Comparison of ENCODE assay signal across 8 mouse cellular contexts in genomic region chr19:6840475-6841291, GRCm38 (mm10). TPM values are rescaled to one million over a fixed set of nuclear protein-coding genes. Genes with fewer than 3 reads are reported as not detected.
DNase-seq lines count a peak whose midpoint lies in the region; ATAC-seq and TF ChIP-seq lines count a peak whose summit lies in the region.

TSS of gene Rps6ka4 (minus strand) at chr19:6840636.

- peak within 1 kb of the TSS; percentile 50; the same call in 1 of the 2 replicates for H3K27ac ChIP-seq in forebrain, postnatal 0 days (ENCODE audit: low read depth, low read length)
- no peak within 1 kb of the TSS; the same call in 1 of the 2 replicates for H3K27ac ChIP-seq in lung, embryonic 14.5 days (ENCODE audit: low read depth)

- H3K36me3 ChIP-seq in G1E (replicated peaks) = peaks cover 60% of the 10 kb centered on the region
- no peaks in the 10 kb centered on the region for H3K36me3 ChIP-seq in forebrain, postnatal 0 days (ENCODE audit: insufficient read depth)
- peaks cover 18% of the 10 kb centered on the region for H3K36me3 ChIP-seq in lung, embryonic 14.5 days (ENCODE audit: insufficient read depth)

- H3K9ac ChIP-seq in forebrain, postnatal 0 days = peak within 1 kb of the TSS; percentile 68
- H3K9ac ChIP-seq in lung, embryonic 14.5 days = peak within 1 kb of the TSS; percentile 73

- 2% methylated on average over 44 of the region's 44 CpGs for WGBS in forebrain, postnatal 0 days
- WGBS in lung, embryonic 14.5 days = under 1% methylated on average over 44 of the region's 44 CpGs

- H3K9me3 ChIP-seq in G1E (replicated peaks) = no peaks in the 10 kb centered on the region
- no peaks in the 10 kb centered on the region for H3K9me3 ChIP-seq in forebrain, postnatal 0 days (ENCODE audit: low read length)
- H3K9me3 ChIP-seq in lung, embryonic 14.5 days (ENCODE audit: low read depth, low read length) = no peaks in the 10 kb centered on the region

- no peaks in the 10 kb centered on the region for H3K27me3 ChIP-seq in G1E (ENCODE audit: insufficient read depth, low read length)
- no peaks in the 10 kb centered on the region; the same call in 1 of the 2 replicates for H3K27me3 ChIP-seq in forebrain, postnatal 0 days (ENCODE audit: insufficient read depth, low read length)
- H3K27me3 ChIP-seq in lung, embryonic 14.5 days (ENCODE audit: insufficient read depth, low read length) = 0 out of 2 replicates have a peak, but pooled peaks cover 5% of the 10 kb centered on the region

- no peak for TF ChIP-seq CTCF in G1E (IDR thresholded peaks at IDR 0.05; ENCODE audit: low read depth, low read length)
- no peak for TF ChIP-seq CTCF in forebrain, postnatal 0 days (IDR thresholded peaks at IDR 0.05; ENCODE audit: low read depth)
- no peak for TF ChIP-seq CTCF in lung, embryonic 14.5 days (IDR thresholded peaks at IDR 0.05; ENCODE audit: low read depth)

- H3K4me3 ChIP-seq in G1E (ENCODE audit: low read depth, low read length) = peak within 1 kb of the TSS; percentile 89
- H3K4me3 ChIP-seq in forebrain, postnatal 0 days (ENCODE audit: low read depth, low read length) = peak within 1 kb of the TSS; percentile 63
- peak within 1 kb of the TSS; percentile 74 for H3K4me3 ChIP-seq in lung, embryonic 14.5 days (ENCODE audit: low read depth, low read length)

- H3K4me1 ChIP-seq in G1E (ENCODE audit: insufficient read depth, low read depth, low read length) = peaks cover 29% of the 10 kb centered on the region
- H3K4me1 ChIP-seq in forebrain, postnatal 0 days (ENCODE audit: insufficient read depth) = peaks cover 9% of the 10 kb centered on the region
- H3K4me1 ChIP-seq in lung, embryonic 14.5 days (ENCODE audit: insufficient read depth) = peaks cover 2% of the 10 kb centered on the region; the same call in 1 of the 2 replicates

- H3K4me2 ChIP-seq in forebrain, postnatal 0 days (ENCODE audit: low read depth) = peak within 1 kb of the TSS; percentile 99
- H3K4me2 ChIP-seq in lung, embryonic 14.5 days = peak within 1 kb of the TSS; percentile 98

- ATAC-seq in G1E (ENCODE audit: extremely low read depth, insufficient number of reproducible peaks, low FRiP score, poor library complexity, severe bottlenecking) = peak; percentile 28; the same call in 1 of the 2 replicates
- peak; percentile 77 for ATAC-seq in forebrain, postnatal 0 days
- peak; percentile 50 to 61; a peak in 3 of 4 replicates for ATAC-seq in hematopoietic stem cell, adult 5-6 weeks (replicated peaks in 1 of 2; ENCODE audit: insufficient read depth in 1 of 2, low FRiP score in 2 of 2, low TSS enrichment in 1 of 2, low read depth in 1 of 2, poor library complexity in 2 of 2, severe bottlenecking in 2 of 2)
- ATAC-seq in lung, embryonic 14.5 days (ENCODE audit: insufficient read depth) = peak; percentile 91
- peak; percentile 33; the same call in 1 of the 2 replicates for ATAC-seq in neutrophil, adult 5-6 weeks (ENCODE audit: extremely low read depth, insufficient number of reproducible peaks, low FRiP score, poor library complexity, severe bottlenecking)

- peak; percentile 92 for DNase-seq in G1E (ENCODE audit: low spot score)
- DNase-seq in cerebellum, adult 18-20 months = peak; percentile 72 to 84
- DNase-seq in forebrain, postnatal 0 days = peak; percentile 50
- DNase-seq in layer of hippocampus, adult 8-10 months (ENCODE audit: low spot score in 2 of 2) = peak in 1 of 2 experiments; percentile 50
- peak; percentile 82 for DNase-seq in lung, embryonic 14.5 days
- peak; percentile 60 for DNase-seq in thymus, postnatal 25 days

RNA-seq across cellular contexts. Expression of gene Rps6ka4, which starts in this region (rescaled TPM):
- total RNA-seq in G1E (2014; fragmentation: Nextera tagmentation) = 3.6 and 9.6 TPM in 2 replicates
- total RNA-seq in G1E (2017) = 7.2 and 9.8 TPM in 2 replicates
- polyA plus RNA-seq in G1E (2012) = 29.5 and 37.6 TPM in 2 replicates
- 18.0 and 24.2 TPM in 2 replicates for total RNA-seq in forebrain, postnatal 0 days (2014; rRNA removed)
- polyA plus RNA-seq in forebrain, postnatal 0 days (2015; fragmentation: Nextera tagmentation; extraction: Ambion mirVana) = 11.2 and 14.3 TPM in 2 replicates
- total RNA-seq in hematopoietic stem cell, adult 5-6 weeks (2017) = 3.3 and 4.8 TPM in 2 replicates
- total RNA-seq in layer of hippocampus, adult 8-10 months (2022) = 10 to 100 TPM; 33.7 to 42.9 (median 37.6) TPM
- polyA plus RNA-seq in lung, embryonic 14.5 days (2014; fragmentation: Nextera tagmentation; extraction: Ambion mirVana) = 28.6 and 29.8 TPM in 2 replicates
- 15.8 and 18.4 TPM in 2 replicates for total RNA-seq in neutrophil, adult 5-6 weeks (2017)

Comparison
In these comparisons a context has a peak if more than half of its experiments do, and no peak if none do; other contexts are left out.
1. ATAC-seq: peak in every context shown above with its lines; median percentile 91 in lung, embryonic 14.5 days; 77 in forebrain, postnatal 0 days; 56 in hematopoietic stem cell, adult 5-6 weeks; 33 in neutrophil, adult 5-6 weeks; 28 in G1E.